Mouse (Mus musculus) regulatory T cell (primary cell): ENCODE results near the gene L1td1.

ENCODE experiments used
- in situ Hi-C: fragments of 300-600 bp; cut with MboI, MseI; formaldehyde crosslinking; loops from one replicate; pipeline ENCODE4 v1.15.1; 2025; ENCODE audit warnings: high pct_unique_total_duplicates

Gene L1td1

GRCm38 (mm10) chr4:98733660-98734059 lies 7.1 kb downstream of the L1td1 start:
- in situ Hi-C loops, result no loop called here

- in situ Hi-C loops, result no loop called here
Measured at GRCm38 (mm10) chr4:98739753-98740152, 13.2 kb downstream of the L1td1 start.

DNA sequence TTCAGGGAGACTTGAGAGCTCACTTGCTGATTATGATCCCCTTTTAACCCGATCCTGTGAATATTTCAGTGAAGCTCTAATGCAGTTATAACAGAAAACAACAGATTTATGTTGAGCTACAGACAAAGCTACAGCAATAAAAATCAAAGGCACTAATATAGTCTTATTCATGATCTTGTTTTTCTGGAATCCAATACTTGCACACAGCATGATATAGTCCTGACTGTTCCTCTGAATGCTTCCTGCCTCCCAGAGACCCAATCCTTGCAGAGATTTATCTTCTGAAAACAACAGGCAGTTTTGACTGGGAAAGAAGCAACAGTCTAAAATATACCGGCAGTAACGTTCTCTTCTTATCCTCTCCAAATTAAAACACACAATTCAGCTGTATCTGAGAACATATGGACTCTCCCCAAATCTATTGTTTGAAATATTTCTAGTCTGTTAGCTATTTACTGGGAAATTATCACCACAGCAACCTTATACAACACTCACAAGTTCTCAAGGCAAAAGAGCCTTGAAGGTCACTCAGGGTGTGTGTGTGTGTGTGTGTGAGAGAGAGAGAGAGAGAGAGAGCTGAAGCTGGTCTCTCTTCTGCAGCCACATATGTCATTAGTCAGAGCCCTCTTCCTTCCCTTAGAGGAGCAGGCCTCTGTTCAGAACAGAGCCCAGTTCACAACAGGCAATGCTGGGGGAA lies 16.8 kb downstream of the L1td1 start:
- in situ Hi-C loops, result no loop called here

DNA sequence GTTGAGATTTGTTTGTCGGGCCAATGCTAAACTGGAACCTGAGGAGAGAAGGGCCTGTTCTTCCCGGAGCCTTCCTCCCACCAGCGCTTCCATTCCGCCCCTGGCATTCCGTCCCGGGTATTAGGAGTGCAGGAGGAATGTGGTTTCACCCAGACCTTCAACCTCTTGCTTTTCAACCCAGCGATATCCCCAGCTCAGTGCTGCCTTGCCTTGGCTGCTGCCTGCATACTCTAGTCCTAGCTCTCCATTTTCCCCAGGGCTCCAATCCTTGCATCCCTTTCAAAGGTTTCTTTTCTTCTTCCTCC lies 17.3 kb downstream of the L1td1 start:
- in situ Hi-C loops, result no loop called here

- in situ Hi-C loops, result loop anchor here (5.0 kb wide), 1 partner anchor 568 kb away; no protein-coding TSS in a partner anchor
Measured at GRCm38 (mm10) chr4:98754456-98754855, 27.9 kb downstream of the L1td1 start.

DNA sequence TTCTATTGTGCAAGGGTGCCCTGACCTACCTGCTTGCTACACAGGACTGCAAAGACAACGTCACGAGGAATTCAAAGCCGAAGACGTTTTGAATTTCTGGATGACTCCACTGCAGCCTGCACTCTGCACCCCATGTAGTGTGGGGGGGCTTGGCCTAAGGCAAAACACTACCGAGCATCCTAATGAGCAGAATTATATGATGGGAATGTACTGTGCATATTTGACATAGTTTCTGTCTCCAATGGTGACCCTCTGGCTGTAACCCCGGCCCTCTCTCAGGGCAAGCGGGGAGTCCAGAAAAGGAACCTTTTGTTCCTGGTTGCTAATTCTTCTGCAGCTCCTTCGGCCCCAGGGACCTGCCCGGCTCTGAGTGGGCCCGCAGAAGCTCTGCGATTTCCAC lies 29.6 kb downstream of the L1td1 start:
- in situ Hi-C loops, result no loop called here

- in situ Hi-C loops, result no loop called here
Measured at GRCm38 (mm10) chr4:98758012-98758821, 31.7 kb downstream of the L1td1 start.

DNA sequence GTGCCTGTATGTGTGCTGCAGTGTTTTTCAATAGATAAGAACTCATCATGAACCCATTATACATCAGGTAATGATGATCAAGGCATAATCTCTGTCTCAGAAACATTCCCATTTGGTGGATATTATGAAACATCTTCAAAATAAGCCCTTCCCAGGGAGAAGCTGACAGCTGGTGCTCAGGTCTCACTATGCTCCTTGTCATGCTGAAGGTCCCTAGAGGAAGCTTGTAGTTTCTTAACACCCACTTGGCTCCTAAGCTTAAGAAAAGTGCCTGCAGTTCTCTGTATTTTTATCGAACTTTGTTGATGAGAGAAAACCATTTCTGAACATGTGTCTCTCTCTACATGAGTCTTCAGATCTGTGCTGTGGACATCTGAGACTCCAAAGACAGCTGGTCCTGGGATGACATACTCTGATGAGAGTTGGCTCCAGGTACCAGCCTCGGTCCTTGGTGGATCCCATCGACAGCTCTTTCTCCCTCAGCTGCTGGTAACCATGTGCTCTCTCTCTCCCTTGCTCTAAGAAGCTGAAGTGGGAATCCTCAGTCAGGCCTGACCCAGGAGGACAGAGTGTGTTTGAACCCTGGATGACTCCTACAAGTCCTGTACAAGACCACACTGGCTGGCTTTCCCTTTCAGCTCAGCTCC lies 32.5 kb downstream of the L1td1 start:
- in situ Hi-C loops, result no loop called here

- in situ Hi-C loops, result no loop called here
Measured at GRCm38 (mm10) chr4:98767134-98768133, 40.9 kb downstream of the L1td1 start.

DNA sequence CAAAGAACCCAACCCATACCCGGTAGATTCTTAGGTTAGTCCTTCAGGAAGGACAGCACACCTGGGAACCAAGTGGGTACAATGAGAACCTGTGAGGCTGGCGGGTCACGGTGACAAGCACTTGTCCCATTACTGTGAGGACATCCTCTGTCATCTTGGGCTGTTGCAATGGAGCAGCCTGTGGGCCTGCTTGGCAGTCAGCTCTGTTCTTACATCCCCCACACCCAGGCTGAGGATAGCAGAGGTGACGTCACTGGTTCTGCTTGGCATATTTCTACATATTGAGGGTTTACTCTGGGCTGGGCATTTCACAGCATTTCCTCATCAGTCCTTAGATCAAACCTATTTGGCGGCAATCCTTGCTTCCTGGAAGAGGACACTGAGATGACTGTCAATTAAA lies 47.3 kb downstream of the L1td1 start:
- in situ Hi-C loops, result no loop called here

GRCm38 (mm10) chr4:98776721-98777427 lies 50.3 kb downstream of the L1td1 start:
- in situ Hi-C loops, result no loop called here

GRCm38 (mm10) chr4:98777464-98777863 lies 50.9 kb downstream of the L1td1 start:
- in situ Hi-C loops, result no loop called here

- in situ Hi-C loops, result no loop called here
Measured at GRCm38 (mm10) chr4:98778219-98778618, 51.7 kb downstream of the L1td1 start.

- in situ Hi-C loops, result no loop called here
Measured at GRCm38 (mm10) chr4:98785851-98786250, 59.3 kb downstream of the L1td1 start.

DNA sequence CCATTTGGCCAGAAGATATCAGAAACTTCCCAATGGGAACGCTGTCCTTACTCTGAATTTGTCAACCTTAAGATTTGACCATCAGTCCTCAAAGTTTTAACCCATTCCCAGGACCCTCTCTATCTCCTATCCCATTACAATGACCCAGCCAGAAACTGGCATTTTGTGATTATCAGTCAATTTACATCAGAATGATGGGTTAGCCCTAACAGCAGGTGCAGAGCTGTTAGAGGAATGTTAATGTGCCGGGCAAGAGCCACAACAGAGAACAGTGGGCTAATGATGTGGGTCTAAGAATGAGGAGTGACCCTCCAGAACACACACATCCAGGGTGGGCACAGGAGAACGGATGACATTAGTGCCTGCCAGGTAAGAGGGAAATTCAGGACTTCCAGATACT lies 59.7 kb downstream of the L1td1 start:
- in situ Hi-C loops, result no loop called here
